9 mouse cellular contexts compared by ENCODE assay signal in genomic region chr11:79803006-79803405, GRCm38 (mm10).
DNase-seq lines count a peak whose midpoint lies in the region; ATAC-seq lines count a peak whose summit lies in the region.
"Had no signal": no experiment of that assay in that cellular context is flagged by ENCODE, and none has a peak within 500 bp of the region (broad histone marks: within the 10 kb centered on the region; RNA-seq: fewer than 3 reads in every experiment).

No protein-coding gene starts in this region.

- H3K4me1 ChIP-seq in neural tube, embryonic 13.5 days (replicated peaks): peaks cover 33% of the 10 kb centered on the region

- ATAC-seq in neural tube, embryonic 13.5 days (ENCODE audit: low read depth): no peak

- intact Hi-C loops in heart, postnatal 25 days (cut with DNase I): no loop called here

- no peaks in the 10 kb centered on the region for H3K27me3 ChIP-seq in neural tube, embryonic 13.5 days

- no peak overlapping the region for H3K9ac ChIP-seq in neural tube, embryonic 13.5 days

- no peaks in the 10 kb centered on the region for H3K9me3 ChIP-seq in neural tube, embryonic 13.5 days

- WGBS in neural tube, embryonic 13.5 days: 56% methylated on average over 5 of the region's 5 CpGs

- no peak overlapping the region for H3K4me3 ChIP-seq in neural tube, embryonic 13.5 days
- H3K4me3 ChIP-seq: myocyte had no signal

- peak overlapping the region; percentile 28; the same call in 1 of the 2 replicates for H3K27ac ChIP-seq in neural tube, embryonic 13.5 days (replicated peaks)

- H3K4me2 ChIP-seq in neural tube, embryonic 13.5 days: no peak overlapping the region

- no peaks in the 10 kb centered on the region for H3K36me3 ChIP-seq in neural tube, embryonic 13.5 days

- peak; percentile 57 for DNase-seq in adrenal gland, postnatal 10 days
- DNase-seq in adrenal gland, adult 8-10 months: no peak
- no peak for DNase-seq in neural tube, embryonic 10.5 days (ENCODE audit: extremely low spot score, low spot score)
- DNase-seq in heart, postnatal 25 days (ENCODE audit: low spot score): peak; percentile 58
- DNase-seq in lung, postnatal 14 days: peak; percentile 78
- no peak for DNase-seq in embryo, embryonic 11 days
- no peak for DNase-seq in left cerebral cortex, adult 18-20 months (ENCODE audit: low spot score in 2 of 2)

Comparison
In these comparisons a context has a peak if more than half of its experiments do, and no peak if none do; other contexts are left out.
1. DNase-seq: peak in adrenal gland, postnatal 10 days (single experiment), heart, postnatal 25 days (single experiment) and lung, postnatal 14 days (single experiment); none in adrenal gland, adult 8-10 months (single experiment), neural tube, embryonic 10.5 days (single experiment), embryo, embryonic 11 days (single experiment) and left cerebral cortex, adult 18-20 months (0 of 2).